Mouse (Mus musculus) R1 (cell line): ENCODE data around the gene Cenpb.

Experiments used
- DNase-seq: peaks from one replicate; pipeline ENCODE4 v3.0.0-alpha.2; 2018; ENCODE audit warnings: low read depth, low spot score

Gene Cenpb

DNA sequence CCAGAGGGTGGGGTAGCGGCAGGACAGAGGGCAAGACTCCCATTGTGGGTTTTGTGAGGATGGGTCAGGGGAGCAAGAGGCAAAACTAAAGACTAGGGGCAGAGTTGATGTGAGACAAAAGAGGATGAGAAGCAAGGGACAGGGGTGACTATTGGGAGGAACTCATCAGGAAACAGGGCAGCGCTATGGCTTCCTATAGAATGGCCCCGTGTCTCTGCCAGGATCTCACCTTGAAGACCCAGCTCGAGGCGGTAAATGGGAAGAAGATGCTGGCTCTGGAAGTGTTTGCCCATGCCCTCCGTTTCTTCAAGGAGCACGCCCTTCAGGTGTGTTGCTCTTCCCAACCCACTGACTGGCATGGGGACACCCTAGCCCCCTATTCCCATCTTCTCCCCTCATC lies 41.1 kb downstream of the Cenpb start:
- no peak for DNase-seq

DNA sequence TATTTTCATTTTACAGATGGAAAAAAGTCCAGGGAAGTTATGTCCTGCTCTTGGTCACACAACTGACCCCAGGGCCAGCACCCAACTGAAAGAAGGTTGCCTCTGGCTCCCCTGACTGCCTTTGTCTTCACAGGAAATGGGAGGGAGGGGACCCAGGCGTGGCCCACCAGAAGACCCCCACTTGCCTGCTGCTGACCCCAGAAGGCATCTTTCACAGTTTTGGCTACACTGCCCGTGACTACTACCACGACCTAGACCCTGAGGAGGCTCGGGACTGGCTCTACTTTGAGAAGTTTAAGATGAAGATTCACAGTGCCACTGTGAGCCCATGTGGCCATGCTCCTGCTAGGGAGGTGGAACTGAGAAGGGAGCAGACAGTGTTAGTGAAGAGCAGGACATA lies 41.6 kb downstream of the Cenpb start:
- DNase-seq, result no peak

DNA sequence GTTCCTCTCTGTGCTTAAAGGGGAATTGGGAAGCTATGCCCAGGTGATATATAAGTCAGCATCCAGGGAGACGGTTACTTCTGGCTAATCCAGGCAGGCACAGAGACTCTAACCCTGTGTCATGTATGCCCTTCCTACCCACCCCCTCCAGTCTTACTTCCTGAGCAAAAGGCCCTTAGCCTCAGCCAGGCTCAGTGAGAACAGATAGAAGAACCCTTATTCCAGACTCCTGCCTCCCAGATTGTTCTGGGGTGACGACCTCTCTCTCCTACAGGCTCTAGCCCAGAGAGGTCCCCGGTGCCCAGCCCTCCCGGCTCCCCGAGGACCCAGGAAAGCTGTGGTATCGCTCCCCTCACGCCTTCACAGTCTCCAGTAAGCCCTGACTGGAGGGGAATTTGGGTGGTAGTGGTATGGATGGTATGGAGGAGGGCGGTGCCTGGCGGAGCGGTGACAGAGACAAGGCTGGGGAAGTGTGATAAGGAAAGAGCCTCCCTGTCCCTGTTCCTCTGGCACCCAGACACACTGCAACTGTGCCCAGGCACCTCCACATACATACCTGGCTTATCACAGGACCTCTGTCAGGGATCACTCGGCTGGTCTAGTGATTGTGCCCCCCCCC lies 44.2 kb downstream of the Cenpb start:
- DNase-seq, result no peak

DNA sequence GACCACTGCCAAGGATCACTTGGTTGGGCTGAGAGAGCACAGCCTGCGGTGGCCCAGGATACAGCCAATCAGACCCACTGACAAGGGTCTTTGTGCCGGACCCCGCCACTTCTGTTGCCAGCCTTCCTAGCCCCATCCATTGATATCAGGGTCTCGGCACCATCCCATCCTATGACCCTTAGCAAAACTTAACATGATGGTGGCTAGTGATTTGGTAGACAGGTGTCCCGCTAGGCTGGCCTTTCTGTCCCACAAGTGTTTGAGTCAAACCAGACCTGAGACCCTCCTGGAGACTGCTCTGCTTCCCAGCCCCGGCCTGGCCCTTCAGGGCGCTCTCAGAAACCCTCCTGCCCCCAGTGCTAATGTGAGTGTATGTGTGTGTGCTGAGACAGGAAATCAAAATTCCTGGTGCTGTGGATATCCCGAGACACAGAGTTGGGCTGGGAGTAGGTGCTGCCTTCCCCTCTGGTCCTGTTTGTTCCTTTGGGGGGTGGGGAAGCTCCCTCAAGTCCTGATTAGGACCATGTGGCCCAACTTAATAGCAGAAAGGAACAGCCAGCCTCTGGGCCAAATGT lies 45.0 kb downstream of the Cenpb start:
- DNase-seq, result no peak

DNA sequence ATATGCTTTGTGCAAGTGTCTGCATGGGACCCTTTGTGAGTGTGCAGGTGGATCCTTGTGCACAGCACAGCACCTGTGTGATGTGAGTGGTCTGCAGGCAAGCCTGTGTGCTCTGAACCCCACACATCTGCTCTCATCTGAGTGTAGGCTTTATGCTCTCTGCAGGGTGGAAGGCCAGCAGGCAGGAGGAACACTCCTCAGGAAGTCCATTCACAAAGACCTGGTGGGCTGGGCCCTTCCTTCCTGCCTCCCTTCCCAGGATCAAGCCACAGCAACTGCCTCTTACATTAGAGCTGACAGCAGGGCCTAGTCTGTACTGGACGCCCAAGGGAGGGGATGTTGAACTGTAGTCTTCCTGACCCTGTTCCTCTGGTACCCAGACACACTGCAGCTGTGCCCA lies 45.5 kb downstream of the Cenpb start:
- DNase-seq, result peak; percentile 32

DNA sequence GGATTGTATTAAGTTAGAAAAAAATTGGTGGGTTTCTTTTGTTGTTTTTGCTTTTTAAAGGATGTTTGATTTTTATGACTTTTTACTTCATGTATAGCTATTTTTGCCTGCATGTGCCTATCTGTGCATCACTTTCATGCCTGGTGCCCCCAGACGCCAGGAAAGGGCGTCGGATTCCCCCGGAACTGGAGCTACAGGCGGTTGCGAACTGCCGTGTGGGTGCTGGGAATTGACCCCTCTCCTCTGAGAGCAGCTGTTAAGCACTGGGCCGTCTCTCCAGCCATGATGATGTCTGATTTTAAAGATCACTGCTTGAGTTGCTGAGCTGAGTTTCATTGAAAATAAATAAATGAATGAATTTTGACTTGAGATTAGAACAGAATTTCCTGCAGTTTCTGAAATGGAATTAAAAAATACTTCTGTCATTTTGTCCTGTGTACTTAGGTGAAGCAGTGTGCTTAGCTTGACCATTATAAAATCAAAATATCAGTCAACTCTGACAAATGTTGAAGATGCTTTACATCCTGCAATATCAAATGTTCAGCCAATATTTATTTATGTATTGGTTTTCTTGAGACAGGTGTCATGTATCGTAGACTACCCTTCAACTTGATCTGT lies 46.8 kb downstream of the Cenpb start, which contains the start of gene Gm11037:
TSS of gene Gm11037 (plus strand) at position 568 of the 618 bp plus-strand sequence.
- no peak for DNase-seq

DNA sequence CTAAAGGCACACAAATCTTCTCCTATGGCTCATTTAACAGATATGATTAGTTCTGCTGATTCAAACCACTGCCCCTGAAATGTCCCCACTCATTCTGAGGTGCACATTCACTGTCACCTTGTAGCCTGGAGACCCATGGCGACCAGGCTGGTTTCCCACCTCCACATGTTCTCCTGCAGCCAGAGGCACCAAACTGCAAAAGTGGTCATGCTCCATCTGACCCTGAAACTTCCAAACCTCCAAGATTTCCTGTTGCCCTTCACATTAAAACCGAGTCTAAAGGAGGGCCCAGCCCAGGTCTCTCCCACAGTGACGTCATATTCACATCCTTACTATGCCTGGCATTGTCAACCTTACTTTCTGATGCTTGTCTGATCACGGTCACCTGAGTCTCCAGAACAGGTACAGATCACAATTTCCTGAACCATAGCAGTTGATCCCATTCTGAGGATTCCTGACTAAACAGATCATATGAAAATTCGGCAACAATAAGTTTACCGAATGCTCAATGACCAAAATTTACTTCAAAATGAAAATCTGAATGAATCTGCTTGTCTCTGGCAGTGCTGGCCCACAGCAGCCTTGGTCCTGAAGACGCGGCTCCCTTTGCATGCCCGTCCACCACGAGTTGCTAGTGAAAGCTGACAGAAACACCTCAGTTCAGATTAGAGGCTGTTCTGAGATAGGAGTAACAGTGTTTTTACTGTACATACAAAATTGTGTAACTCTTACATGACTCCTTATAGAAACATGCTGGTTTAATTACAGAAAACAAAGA lies 47.6 kb downstream of the Cenpb start:
- no peak for DNase-seq

DNA sequence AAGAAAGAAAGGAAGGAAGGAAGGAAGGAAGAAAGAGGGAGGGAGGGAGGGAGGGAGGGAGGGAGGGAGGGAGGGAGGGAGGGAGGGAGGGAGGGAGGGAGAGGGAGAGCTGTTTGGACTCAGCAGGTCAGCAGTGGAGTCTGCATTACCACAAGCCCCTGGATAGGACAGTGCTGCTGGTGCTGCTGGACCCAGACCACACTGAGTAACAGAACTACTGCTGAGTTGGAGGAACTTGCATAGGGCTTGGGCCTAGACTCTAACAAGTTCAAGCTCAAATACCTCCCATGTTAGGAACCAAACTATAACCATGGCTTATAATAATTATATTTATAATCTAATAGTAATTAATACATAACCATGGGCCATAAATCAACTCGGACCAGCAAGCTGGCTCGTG lies 49.0 kb downstream of the Cenpb start:
- DNase-seq, result no peak

DNA sequence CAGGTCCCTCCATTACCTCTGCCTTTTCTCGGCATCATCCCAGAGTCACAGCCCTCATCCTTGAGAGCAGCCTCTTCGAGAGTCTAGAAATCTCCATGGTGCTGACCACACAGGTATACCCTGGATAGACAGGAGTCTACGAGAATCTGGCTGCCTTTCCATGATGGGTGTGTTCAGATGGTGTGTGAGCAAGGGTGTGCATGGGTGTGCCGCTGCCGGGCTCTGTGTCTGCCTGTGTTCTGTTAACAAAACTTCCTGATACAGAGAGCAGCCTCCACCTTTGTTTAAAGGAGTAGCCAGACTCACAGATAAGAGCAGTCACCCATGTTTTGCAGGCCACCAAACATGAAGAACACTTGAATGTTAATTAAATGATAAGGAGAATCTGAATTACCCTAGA lies 50.0 kb downstream of the Cenpb start:
- DNase-seq, result no peak

DNA sequence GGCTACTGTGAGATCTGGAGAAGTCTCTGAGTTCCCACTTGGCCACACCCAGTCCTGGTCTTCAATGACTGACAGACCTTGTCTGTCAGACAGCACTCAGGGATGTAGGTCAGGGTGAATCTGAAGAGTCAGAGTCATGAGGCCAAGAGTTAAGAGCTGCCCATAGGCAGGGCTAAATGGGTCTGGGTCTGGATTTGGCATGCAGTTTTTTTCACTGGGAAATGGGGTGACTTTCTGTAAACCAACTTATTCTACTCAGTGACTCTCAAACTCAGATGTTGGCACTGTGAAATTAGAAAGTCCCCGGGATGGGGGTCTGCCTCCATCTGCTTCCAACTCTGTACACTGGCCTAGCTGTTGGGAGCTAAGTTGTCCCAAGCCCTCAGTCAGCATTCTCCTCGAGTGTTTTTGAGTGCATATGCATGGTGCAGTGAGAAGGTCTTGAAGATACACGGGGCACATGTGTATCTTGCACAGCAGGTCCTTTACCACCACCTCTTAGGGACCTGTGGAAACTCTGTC lies 51.2 kb downstream of the Cenpb start:
- DNase-seq, result no peak

DNA sequence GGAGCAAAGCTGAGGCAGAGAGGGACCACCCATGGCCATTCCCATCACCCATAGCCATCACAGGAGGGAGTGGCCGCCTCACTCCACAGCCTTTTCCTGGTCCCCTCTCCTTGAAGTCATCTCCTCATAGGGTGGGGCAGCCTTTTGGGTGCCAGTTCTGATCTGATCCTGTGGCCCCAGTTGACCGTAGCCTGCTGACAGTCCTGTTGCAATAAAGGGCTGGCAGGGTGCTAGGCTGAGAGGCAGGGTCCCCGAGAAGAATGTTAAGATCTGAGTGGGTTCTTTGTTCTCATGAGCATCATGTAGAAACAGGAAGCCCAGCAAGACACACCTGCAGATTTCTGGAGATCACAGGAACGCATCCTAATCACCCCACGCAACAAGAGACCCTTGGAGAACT lies 51.7 kb downstream of the Cenpb start:
- DNase-seq, result no peak

DNA sequence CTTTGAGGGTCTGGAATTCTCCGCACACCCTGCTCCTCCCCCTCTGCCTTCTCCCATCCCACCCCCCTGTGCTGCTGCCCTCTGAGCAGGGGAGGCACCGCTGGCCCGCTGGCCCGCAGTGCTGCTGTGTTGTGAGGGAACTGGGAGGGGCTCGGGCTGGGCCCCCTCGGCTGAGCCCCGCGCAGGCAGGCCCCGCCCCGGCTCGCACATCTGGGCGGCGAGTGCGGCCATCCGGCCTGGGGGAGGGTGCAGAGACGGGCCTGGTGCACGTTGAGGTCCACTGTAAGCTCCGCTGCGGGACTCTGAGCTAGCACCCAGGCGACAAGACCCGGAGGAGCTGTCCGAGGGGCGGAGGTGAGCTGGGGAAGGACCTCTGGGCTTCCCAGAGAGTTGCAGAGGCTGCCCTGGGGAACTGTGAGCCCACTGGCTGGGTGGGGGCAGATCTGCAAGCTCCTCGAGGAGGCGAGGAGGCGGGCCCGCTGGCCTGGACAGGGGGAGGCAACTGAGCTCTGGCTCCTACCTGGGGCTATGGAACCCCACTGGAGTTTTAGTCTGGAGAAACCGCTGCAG lies 52.6 kb downstream of the Cenpb start, which contains the start of gene Hspa12b:
TSS of gene Hspa12b (plus strand) at position 120 of the 570 bp plus-strand sequence.
- no peak for DNase-seq

DNA sequence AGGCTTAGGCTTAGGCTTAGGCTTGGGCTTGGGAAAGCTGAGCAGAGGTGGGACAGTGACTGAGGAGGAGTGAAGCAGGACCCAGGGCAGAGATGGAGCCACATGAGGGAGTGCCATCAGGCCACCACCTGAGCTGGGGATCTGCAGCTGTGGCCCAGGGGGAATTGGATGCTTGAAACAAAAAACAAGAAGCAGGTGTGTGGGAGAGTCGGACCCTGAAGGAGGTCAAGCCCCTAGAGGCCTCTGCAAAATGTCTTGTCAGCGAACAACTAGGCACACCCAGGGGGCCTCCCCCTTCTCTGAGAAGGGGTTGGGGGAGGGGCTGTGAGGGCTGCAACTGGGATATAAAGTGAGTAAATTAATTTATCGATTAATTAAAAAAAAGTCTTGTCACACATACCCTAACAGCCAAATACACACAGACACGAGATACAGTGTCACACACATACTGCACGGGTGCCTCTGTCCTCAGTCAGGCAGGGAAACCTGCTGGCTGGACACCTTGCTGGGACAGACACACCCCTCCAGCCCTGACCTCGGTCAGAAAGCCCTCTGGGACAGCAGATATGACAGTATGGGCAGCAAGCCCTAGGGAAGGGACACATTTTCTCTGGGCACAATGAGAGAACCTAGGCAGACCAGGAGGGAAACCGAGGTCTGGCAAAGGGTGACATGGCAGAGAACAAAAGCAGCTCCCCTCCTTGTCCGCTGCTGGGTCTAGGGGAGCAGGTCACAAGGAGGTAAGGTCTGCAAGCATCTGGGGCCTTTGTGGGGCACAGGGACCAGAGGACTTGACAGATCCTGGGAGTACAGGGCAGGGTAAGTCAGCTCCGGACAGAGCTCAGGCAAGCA lies 53.7 kb downstream of the Cenpb start:
- no peak for DNase-seq
